Mouse (Mus musculus) layer of hippocampus, adult 11-12 months (tissue): ENCODE data around the gene Ndufs2.

Experiments
- DNase-seq: peaks from one replicate; pipeline ENCODE4 v3.0.0; 2022; ENCODE audit warnings: low spot score

Ndufs2 gene

DNA sequence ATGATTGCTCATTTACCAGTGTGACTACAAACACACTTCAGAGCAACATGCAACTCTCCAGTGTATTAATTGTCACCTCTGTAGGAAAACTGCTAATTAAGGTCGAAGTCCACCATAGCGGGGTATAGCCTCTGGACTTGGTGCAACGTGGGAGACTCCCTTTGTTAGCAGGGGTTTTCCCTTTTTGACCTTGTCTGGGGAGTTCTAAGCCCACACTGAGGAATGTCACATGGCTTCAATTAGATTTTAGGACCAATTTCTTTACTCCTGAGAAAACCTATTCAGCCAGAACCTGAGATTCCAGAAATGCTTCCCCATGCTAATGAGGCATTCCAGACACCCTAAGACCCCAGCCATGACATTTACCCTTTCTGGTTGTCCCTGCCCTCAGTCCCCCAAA is 21.0 kb downstream of the Ndufs2 start:
- no peak for DNase-seq

DNA sequence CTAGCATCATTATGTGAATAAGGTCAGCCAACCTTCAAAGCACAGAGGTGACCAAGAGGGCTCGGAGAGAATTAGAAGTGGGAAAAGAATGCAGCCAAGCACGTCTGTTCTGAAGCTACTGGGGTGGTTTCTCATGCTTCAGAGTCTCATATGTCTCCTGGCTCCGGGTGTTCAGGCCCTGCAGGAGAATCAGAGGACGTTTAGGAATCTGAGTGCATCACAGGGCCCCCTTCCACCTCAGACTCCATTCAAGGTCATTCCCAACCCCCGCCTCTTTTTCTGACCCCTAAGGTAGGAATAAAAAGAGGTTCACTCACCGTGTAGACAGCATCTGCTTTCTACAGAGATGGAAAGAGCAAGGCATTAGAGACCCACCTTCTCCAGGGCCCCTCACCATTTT is 21.4 kb downstream of the Ndufs2 start:
- DNase-seq = no peak

DNA sequence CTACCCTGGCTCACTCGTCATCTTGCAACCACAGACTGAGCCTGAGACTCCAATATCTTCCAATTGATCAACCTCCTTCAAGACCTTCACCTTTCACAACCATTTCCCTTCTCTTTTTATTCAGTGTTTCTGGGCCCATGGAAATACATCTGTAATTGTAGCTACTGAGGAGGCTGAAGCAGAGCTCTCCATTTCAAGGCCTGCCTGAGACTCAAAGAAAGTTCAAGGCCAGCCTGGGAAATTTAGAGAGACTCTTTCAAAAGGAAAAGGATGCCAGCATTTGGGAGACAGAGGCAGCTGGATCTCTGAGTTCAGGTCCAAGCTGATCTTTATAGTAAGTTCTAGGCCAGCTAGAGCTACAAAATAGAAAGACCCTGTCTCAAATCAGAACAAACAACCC is 23.3 kb downstream of the Ndufs2 start:
- DNase-seq = no peak

DNA sequence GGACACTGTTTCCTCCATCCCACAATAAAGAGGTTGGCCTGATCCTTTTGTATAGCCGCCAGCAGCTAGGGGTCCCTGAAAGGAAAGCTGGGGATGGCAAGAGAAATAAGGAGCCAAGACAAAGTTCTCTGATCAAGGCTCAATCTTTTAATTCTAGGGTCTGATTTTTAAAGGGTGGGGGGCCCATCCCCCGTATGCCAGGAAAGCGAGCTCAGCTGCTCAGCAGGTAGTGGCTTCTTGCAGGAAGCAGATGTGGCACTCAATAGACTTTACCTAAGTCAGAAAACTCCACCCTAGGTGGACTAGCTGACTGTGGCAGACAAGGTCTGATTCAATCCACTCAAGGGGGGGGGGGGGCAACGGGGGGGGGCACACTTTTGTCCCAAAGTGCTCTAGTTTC is 24.4 kb downstream of the Ndufs2 start:
- DNase-seq = no peak

DNA sequence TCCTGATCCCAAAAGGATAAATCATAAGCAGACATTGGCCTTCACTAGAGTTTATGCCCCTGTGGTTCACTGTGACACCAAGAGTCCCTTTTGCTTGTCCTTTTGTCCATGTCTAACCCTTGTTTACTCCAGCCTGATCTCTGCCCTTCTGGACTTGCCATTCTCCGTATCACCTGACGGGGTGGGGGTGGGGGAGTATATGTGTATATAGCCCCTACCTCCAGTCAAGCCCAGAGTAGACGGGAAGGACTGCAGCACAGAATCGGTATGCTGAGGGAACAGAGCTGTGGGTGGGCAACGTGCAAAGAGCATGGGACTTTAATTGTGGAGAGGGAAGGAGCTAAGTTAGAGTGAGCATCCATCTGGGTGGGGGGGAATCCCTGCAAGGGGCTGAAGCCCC is 26.3 kb downstream of the Ndufs2 start, which contains the start of gene Apoa2:
Gene Apoa2, plus strand, starts transcription at position 198 of the 400 bp plus-strand sequence.
- no peak for DNase-seq

DNA sequence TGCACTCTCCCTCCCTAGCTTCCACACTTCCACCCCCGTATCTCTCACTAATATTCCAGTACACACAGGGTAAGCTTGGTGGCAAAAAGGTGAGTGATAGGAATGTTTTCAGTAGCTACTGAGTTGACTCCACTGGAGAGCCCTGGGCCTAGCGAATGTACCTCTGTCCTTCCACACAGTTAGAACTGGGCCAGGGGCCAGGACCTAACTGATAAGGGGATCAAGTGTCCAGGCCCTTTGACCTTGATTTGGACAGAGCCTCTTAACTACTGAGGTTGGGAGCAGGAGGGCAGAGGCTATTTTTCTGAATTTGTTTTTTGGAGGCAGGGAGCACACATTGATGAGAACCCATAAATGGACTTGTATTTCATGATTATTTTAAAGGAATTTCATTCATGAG is 27.4 kb downstream of the Ndufs2 start:
- no peak for DNase-seq

DNA sequence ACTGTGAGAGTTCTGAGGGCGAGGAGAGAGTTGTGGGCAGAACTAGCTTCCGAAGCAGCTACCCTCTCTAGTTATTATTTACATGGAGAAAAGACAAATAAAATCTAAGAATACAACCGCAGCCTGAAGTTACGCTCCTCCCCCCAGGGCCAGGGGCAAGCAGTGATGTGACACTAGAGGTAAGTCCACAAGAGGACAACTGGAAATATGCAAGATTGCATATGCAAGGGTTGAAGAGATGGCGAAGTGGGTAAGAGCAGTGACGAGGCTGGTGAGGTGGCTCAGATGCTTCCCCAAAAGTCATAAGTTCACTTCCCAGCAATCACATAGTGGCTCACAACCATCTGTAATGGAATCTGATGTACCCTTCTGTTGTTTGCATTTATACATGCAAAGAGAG is 28.0 kb downstream of the Ndufs2 start:
- DNase-seq = no peak

DNA sequence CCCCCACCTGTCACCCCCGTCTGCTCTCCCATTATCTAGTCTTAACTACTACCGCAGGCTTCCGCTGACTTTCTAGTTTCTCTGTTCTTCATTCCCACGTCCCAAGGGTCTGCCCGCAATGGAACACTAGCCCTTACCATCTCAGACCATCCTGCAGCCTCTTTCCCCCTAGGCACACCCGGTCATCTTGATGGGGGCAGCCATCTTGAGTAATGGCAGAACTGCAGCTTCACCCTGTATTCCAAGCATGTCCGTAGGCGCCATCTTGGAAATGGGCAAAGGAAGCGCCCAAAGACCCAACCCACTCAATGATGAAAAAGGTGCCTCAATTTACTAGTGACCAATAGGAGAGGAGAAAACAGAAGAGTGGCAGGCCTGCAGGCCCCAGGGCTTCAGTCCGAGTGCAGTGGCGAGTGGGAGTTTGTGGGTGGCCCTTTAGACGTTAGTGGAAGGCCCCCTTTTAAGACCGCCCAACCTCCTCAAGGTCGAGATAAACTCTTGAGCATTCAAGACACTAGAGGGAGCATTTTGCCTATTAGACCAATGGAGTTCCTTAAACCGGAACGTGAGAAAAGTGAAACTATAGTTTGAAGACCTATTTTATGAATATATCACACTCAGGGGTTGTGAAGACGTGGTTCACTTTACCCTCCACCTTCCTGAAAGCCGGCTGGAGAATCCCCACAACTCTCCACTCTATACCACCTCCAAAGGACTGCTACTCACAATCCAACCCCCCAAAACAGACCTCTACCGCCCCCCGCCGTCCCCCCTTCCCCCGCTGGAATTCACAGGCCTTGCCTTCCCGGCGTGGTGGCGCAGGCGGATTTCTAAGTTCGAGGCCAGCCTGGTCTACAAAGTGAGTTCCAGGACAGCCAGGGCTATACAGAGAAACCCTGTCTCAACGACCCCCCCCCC is 28.7 kb downstream of the Ndufs2 start, which contains the start of gene Tomm40l:
Gene Tomm40l, minus strand, starts transcription at position 277 of the 918 bp plus-strand sequence.
- peak; percentile 97 for DNase-seq

DNA sequence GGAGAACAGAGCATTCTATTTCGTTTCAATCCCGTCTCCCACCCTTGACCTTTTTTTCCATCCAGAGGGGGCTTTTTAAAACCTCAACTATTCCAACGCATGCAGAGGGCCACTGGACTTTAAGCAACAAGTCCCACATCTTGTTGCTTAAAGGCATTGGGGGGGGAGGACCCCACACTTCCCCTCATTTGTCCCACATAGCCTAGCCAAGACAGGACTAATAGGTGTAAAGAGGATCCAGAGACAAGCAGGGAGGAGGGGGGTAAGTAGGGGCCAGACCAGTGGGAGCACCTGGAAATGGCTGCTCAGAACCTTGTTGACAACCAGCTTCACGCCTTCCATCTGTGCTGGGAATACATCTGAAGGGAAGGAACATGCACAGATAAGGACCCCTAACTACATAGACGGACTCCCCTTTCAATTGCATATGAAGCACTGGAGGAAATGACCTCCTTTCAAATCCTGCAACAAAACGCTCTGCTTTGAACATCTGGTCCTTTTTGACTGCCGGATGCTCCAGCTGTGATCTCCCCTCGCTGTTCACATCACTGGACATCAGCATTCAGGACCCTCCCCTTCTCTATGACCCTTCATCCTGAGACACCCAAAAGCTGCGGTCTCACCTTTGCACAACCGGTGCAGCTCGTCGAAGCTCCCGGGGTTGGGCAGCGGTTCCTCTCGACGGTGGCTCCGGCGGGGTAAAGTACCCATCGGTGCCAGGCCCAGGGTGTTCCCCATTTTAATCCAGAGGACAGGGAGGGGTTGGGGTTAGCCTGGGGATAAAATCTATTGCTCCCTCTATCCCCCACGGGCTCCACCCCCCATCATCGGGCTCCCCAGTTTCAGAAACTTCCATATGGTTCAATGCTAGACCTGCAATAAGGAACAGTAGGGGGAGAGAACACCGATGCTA is 29.7 kb downstream of the Ndufs2 start:
- no peak for DNase-seq

DNA sequence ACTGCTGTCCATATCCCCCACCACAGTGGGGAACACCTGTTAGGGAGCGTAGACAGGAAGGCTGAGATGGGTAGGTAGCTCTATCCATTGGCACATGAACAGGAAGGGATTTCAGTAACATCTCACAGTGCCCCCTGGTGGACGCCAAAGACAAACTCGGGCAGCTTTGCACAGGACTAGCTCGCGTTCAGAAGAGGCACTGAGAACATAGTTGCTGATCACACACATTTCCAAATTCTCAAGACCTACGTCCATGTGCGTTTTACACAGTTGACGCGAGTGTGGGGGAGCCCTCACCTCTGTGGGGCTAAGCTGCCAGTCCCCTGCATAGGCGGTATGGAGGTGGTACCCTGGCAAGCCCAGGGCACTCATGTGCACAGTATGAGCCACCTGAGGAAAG is 30.3 kb downstream of the Ndufs2 start:
- DNase-seq = peak; percentile 87

DNA sequence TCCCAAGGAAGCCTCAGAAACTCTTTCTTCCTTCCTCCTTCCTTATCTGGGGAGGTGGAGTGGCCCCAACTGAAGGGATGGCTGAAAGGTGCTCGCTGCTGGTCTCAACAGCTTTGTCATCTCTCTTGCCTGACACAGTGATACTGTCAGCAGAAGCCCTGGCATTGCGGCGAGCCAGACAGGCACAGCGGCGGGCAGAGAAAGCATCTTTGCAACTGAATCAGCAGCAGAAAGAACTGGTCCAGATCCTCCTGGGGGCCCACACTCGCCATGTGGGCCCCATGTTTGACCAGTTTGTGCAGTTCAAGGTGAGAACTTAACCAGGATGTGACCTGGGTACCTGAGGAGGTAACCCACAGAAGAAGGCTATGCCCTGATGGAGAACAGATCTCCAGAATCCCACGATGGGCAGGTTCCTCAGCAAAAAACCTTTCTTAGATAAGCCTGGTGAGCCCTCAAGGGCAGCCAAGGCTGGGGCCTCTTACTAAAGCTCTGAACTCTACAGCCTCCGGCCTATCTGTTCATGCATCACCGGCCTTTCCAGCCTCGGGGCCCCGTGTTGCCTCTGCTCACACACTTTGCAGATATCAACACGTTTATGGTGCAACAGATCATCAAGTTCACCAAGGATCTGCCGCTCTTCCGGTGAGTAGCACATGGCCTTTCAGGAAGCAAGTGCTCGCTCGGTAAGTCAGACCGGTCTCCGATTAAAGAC is 34.8 kb downstream of the Ndufs2 start:
- no peak for DNase-seq

DNA sequence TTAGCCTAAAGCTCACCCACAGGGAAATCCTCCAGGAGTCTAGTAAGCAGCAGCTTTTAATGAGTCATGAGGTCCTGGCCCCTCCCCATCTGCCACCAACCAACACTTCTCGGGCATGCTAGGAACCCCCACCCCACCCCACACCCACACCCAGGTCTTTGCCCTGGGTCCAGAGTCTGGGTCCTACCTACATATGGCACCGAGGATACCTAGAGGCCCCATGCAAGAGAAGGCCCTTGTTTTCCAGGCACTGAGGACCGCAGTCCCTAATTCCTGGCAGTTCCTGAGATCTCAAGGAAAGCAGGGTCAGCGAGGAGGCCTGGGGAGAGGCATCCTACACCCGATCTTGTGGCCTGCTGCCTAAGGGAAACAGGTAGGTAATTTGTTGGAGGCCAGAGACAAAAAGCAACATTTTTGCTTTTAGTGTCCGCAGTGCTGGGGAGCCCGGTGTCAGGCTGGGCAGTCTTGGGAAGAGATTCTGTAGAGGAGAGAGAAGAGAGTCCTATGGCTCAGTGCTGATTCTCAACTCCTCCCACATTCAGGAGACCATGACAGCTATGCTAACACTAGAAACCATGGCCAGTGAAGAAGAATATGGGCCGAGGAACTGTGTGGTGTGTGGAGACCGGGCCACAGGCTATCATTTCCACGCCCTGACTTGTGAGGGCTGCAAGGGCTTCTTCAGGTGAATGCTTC is 37.2 kb downstream of the Ndufs2 start, which contains the start of gene Nr1i3:
Gene Nr1i3, plus strand, starts transcription at position 170 of the 696 bp plus-strand sequence.
- no peak for DNase-seq

DNA sequence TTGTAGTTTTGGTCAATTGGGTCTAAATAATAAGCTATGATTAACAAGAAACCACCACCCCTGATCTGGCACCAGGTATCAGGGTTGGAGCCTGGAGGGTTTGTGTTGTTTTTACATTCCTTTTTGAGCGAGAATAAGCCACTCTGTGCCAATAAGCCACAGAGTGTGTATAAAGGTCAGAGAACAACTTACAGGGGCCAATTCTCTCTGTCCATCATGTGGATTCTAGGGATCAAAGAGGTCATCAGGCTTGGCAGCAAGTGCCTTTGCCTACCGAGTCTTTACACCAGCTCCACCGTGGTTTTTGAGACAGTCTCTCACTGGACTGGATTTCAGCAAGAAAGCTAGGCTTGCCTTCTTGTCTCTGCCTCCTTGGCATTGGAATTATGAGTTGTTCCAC is 38.3 kb downstream of the Ndufs2 start:
- DNase-seq = no peak

DNA sequence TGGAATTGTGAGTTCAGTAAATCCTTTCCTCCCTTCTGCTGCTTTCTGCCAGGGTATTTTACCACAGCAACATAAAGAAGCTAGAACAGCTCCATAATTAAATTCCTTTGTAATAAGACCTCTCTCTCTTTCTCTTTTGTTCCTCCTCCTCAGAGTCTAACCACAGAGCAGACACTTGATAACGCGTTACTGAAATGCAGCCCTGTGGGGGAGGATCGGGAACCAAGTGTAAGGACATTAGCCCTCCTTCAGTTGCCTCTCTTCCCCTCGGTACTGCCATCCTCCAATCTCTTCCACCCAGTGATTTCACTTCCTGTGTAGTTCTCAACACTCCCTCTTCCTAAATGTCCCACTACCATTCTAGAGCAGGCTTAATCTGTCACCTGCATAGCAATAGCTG is 41.8 kb downstream of the Ndufs2 start:
- no peak for DNase-seq

DNA sequence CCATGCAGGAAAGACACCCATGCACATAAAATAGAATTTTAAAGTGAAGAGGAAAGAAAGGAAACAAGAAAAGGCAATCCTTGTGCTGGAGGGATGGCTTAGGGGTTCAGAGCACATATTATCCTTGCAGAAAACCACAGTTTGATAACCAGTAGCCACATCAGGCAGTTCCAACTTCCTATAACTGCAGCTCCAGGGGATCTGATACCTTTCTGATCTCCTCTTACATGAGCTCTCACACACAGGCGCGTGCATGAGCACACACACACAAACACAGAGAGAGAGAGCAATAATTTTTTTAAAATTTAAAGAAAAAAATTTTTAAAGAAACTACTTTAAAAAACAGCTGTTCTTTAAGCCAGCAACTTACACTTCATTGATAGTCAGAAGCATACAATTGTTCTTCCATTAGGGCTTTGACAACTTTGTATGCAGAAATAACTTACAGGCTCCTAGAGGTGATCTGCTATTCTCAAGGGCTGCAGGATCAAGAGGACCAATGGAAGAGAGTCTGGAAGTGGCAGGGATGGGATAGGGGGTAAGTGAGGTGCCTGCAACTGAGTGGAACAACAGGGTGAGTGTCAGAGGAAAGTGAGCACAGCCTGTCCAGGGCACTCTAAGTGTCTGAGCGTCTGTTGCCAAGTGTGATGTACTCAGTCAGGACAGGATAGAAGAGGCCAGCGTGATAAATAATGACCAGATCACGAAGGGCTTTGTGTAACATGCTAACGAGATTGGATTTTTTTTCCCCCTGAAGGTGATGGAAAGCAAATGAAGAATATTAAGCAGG is 45.3 kb downstream of the Ndufs2 start:
- no peak for DNase-seq

DNA sequence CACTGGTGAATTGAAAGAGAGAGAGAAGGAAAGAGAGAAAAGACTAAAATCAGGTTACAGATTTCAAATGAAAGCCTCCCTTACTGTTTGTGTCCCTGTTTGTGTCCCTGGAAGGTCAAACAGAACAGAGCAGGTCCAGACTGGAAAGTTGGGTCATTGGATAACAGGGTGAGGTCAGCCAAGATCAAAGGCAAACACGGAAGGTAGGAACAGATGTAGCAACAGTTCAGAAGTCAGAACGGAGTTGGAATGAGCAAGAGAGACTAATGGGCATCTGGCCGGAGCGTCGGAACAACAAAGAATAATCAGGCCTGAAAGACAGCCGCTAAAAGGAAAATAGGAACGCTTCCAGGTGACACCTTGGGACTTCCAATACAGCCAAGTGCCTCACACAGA is 46.9 kb downstream of the Ndufs2 start:
- no peak for DNase-seq

DNA sequence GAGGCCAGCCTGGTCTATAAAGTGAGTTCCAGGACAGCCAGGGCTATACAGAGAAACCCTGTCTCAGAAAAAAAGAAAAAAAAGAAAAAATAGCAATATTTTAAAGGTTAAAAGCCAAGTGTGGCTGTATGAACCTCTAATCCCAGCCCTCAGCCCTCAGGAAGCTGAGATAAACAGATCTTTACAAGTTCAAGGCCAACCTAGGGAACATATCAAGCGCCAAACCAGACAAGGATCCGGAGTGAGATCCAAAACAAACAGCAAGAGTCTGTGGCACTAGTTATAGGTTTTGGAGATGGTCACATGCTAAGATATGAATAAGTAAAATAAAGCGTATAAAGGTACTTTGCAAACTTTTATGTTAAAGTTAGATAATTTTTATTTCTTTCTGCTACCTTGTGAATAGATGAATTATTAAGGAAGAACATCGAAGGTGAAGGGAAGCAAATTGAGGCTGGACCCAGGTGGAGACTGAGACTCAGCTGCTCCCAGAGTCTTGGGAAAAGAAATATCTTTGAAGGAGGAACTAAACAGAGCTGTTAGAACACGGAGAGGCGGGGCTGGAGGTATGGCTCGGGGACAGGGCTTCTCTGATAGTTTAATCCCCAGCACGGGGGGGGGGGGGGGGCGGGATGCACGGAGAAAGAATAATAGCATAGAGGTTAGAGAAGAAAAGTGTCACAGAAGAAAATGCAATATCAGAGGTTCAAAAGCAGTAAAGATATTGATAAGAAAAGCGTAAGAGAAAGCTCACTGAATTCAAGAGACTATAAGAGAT is 47.5 kb downstream of the Ndufs2 start:
- no peak for DNase-seq

DNA sequence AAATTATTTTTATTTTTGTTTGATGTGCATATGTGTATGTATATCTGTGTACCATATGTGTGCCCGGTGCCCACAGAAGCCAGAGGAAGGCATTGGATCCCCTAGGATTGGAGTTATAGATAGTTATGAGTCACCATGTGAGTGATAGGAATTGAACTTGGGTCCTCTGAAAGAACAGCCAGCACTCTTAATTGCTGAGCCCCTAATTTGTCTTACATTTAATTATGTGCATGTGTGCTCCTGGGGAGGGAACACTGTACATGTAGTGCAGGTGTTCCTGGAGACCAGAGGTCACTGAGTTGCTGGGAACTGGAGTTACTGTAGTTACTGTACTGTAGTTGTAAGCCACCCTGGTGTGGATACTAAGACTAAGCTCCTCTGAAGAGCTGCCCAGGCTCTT is 50.4 kb downstream of the Ndufs2 start:
- no peak for DNase-seq

DNA sequence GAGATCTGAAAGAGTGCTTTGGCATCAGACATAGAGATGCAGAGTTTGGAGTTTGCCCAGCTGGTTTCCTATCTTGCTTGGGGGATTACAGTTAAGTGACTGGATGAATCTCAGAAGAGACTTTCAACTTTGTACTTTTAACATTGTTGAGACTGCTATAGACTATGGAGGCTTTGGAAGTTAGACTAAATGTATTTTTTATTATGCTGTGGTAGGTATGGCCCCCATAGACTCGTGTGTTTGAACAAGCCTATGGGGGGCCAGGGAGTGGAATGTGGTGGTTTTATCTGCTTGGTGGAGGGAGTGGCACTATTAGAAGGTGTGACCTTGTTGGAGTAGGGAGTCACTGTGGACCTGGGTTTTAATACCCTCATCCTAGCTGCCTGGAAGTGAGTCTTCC is 51.7 kb downstream of the Ndufs2 start:
- DNase-seq = no peak

DNA sequence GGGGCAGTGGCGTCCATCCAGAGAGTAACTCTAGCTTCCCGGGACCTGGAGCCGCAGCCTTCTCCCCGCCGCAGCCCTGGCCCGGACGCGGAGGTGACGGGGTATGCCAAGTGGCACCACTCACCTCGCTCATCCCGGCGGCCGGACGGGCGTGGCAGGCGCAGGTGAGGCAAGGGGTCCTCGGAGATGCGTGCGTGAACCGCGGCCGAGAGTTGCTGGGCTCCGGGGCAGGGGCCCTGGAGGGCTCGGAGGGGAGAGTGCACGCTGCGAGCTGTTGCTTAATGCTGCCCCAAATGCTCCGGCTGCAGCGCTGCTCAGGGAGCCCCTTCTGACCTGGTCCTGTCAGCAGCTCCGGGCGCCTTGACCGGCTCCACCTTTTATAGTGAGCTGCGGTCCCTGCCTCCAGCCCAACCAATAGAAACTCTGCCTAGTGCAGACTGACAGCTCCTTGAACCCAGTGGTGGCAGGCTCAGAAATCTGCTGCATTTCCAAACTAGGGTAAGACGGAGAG is 55.2 kb downstream of the Ndufs2 start, which contains the start of gene Pcp4l1:
Gene Pcp4l1, minus strand, starts transcription at position 382 of the 511 bp plus-strand sequence.
- DNase-seq = peak; percentile 53
